Mouse (Mus musculus) liver, embryonic 11.5 days (tissue): ENCODE data around the gene Bcorl1. TPM values are rescaled to one million over a fixed set of nuclear protein-coding genes. Genes with fewer than 3 reads are reported as not detected.

Experiments
- ATAC-seq: fragments of 200-750 bp; cut with Nextera tagmentation; replicated peaks from 2 replicates; pipeline ENCODE4 v1.8.0; 2017; ENCODE audit warnings: moderate number of reproducible peaks, mild to moderate bottlenecking, moderate TSS enrichment, moderate library complexity; ENCODE audit not compliant: low FRiP score
- DNase-seq: peaks from one replicate; pipeline ENCODE4 v3.0.0-alpha.2; 2017; ENCODE audit warnings: low spot score
- H3K27ac ChIP-seq: fragments of 300-500 bp; sonication (generic); 2 replicates; pipeline ENCODE4 v1.5.1; 2014; ENCODE audit warnings: mild to moderate bottlenecking, low read depth, low read length, control low read depth
- H3K27me3 ChIP-seq: fragments of 300-500 bp; sonication (generic); replicated peaks from 2 replicates; pipeline ENCODE4 v1.6.1; 2014; ENCODE audit warnings: low read length, mixed read lengths; ENCODE audit not compliant: control insufficient read depth, insufficient read depth
- H3K36me3 ChIP-seq: fragments of 300-500 bp; sonication (generic); 2 replicates; pipeline ENCODE4 v1.6.1; 2014; ENCODE audit warnings: mild to moderate bottlenecking, low read length, moderate library complexity, mixed read lengths; ENCODE audit not compliant: control insufficient read depth, insufficient read depth
- H3K4me1 ChIP-seq: fragments of 300-500 bp; sonication (generic); replicated peaks from 2 replicates; pipeline ENCODE4 v1.6.1; 2014; ENCODE audit warnings: low read length, mixed read lengths; ENCODE audit not compliant: control insufficient read depth, insufficient read depth
- H3K4me2 ChIP-seq: fragments of 300-500 bp; sonication (generic); 2 replicates; pipeline ENCODE4 v1.6.1; 2014; ENCODE audit warnings: mild to moderate bottlenecking, control low read depth, moderate library complexity
- H3K4me3 ChIP-seq: fragments of 300-500 bp; sonication (generic); 2 replicates; pipeline ENCODE4 v1.5.1; 2014; ENCODE audit warnings: low read depth, low read length, control low read depth
- H3K9ac ChIP-seq: fragments of 300-500 bp; sonication (generic); 2 replicates; pipeline ENCODE4 v1.6.1; 2014; ENCODE audit warnings: low read depth, low read length, control low read depth
- H3K9me3 ChIP-seq: fragments of 300-500 bp; sonication (generic); 2 replicates; pipeline ENCODE4 v1.6.1; 2016; ENCODE audit warnings: low read length, inconsistent platforms, mixed read lengths; ENCODE audit not compliant: control insufficient read depth
- WGBS: fragments of 180-500 bp; shearing (Covaris S2); extraction: QIAGEN DNeasy Blood & Tissue Kit; methylation state at CpG from one replicate; pipeline ENCODE4 v1.1.7; 2014; 5-methylcytosine and 5-hydroxymethylcytosine counted together
- polyA plus RNA-seq: library from polyadenylated mRNA; unstranded; fragments of >200 nt; fragmentation: Nextera tagmentation; extraction: Ambion mirVana; gene quantifications from 2 replicates; pipeline ENCODE4 v1.2.1, GENCODE M21; 2014

Gene Bcorl1
- polyA plus RNA-seq, 1 experiment from 2014 or later, result 7.3 TPM

DNA sequence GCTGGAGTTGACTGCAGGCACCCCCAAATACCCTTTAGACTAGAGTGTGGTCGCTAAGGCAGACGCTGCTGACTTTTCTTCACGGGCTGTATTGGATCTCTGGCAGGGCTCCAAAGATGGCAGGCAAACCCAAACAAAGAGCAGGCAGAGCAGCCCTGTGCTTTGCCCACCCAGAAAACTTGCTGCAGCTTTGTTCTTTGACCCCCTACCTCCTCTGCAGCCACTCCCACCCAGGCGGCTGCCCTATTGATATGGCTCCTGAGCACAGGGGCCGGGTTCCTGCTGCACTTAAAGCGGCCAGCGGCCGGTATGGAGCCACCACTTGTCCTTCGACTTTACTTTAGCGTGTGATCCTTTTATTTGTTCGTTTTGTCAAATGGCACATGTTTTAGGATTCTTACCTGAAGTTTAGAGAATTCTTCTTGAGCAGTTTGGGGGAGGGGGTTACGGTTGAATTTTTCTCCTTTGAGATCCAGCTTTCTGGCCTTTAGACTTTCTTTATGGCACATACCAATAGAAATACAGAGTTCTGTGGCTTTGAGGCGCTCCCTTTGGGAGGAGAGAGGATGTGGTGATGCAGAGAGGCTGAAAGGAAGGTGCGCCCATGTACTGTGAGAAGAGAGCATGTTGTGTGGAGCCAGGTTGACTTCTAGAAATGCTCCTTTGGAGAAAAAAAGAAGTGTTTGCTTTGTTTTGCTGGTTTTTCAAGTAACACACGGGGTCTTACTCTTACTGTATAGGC, 24.8 kb downstream of the Bcorl1 start:
- ATAC-seq, result no peak
- Histone ChIP-seq H3K4me2 (no peak overlapping the region), H3K9ac (no peak overlapping the region), H3K4me3 (no peak overlapping the region), H3K27ac (no peak overlapping the region), H3K27me3 (no peaks in the 10 kb centered on the region), H3K36me3 (peaks cover 4% of the 10 kb centered on the region), H3K9me3 (no peaks in the 10 kb centered on the region), H3K4me1 (no peaks in the 10 kb centered on the region; the same call in 1 of the 2 replicates)
- no peak for DNase-seq
- WGBS, result 57% methylated on average over 15 of the region's 15 CpGs

- DNase-seq (no peak), ATAC-seq (no peak)
- peaks cover 4% of the 10 kb centered on the region for H3K36me3 ChIP-seq
- no peak overlapping the region for H3K4me3 ChIP-seq
- no peak overlapping the region for H3K27ac ChIP-seq
- 98% methylated on average over 9 of the region's 9 CpGs for WGBS
- no peak overlapping the region for H3K4me2 ChIP-seq
- H3K9ac ChIP-seq, result no peak overlapping the region
- no peaks in the 10 kb centered on the region for H3K27me3 ChIP-seq
- H3K4me1 ChIP-seq, result no peaks in the 10 kb centered on the region; the same call in 1 of the 2 replicates
- no peaks in the 10 kb centered on the region for H3K9me3 ChIP-seq
These were observed 26.7 kb downstream of the Bcorl1 start for GRCm38 (mm10) chrX:48367841-48368240.

- 42% methylated on average over 7 of the region's 7 CpGs for WGBS
These were observed 42.5 kb downstream of the Bcorl1 start for GRCm38 (mm10) chrX:48383643-48384042.

DNA sequence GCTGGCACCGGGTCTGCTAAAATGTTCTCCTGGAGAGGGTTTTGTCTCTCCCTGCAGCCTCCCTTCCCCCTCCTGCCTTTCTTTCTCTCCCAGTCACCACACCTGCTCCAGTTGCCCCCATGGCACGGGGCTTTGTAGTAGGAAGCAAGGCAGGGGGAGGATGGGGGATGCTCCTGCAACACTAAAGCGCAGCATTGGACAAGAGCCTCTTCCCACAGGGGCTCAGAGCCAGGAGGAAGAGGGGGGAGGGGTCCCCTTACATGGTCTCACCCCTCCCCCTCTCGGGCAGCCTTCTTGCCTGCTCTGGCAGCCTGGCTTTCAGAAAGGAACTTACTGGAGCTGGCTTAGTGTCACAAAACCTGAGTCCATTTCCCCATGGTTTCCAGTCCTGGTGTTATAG, 44.8 kb downstream of the Bcorl1 start:
- H3K4me3 ChIP-seq, result no peak overlapping the region
- DNase-seq (no peak), ATAC-seq (no peak)
- no peaks in the 10 kb centered on the region for H3K4me1 ChIP-seq
- 60% methylated on average over 4 of the region's 4 CpGs for WGBS
- no peaks in the 10 kb centered on the region for H3K27me3 ChIP-seq
- no peak overlapping the region for H3K27ac ChIP-seq
- no peak overlapping the region for H3K9ac ChIP-seq
- no peaks in the 10 kb centered on the region for H3K9me3 ChIP-seq
- peaks cover 9% of the 10 kb centered on the region; the same call in 1 of the 2 replicates for H3K36me3 ChIP-seq
- H3K4me2 ChIP-seq, result no peak overlapping the region

More at GRCm38 (mm10) chrX:48383643-48384042, 42.5 kb downstream of the Bcorl1 start:
- Histone ChIP-seq H3K27ac (no peak overlapping the region), H3K9ac (no peak overlapping the region), H3K9me3 (no peaks in the 10 kb centered on the region), H3K4me2 (no peak overlapping the region), H3K27me3 (no peaks in the 10 kb centered on the region), H3K36me3 (no peaks in the 10 kb centered on the region), H3K4me3 (no peak overlapping the region), H3K4me1 (no peaks in the 10 kb centered on the region)
- DNase-seq (no peak), ATAC-seq (no peak)

- DNase-seq (no peak), ATAC-seq (no peak)
- Histone ChIP-seq H3K4me3 (no peak overlapping the region), H3K9me3 (no peaks in the 10 kb centered on the region), H3K36me3 (peaks cover 9% of the 10 kb centered on the region; the same call in 1 of the 2 replicates), H3K27me3 (no peaks in the 10 kb centered on the region), H3K4me1 (no peaks in the 10 kb centered on the region), H3K9ac (no peak overlapping the region), H3K4me2 (no peak overlapping the region), H3K27ac (no peak overlapping the region)
- 80% methylated on average over 6 of the region's 6 CpGs for WGBS
These were observed 48.2 kb downstream of the Bcorl1 start for GRCm38 (mm10) chrX:48389380-48389779.

DNA sequence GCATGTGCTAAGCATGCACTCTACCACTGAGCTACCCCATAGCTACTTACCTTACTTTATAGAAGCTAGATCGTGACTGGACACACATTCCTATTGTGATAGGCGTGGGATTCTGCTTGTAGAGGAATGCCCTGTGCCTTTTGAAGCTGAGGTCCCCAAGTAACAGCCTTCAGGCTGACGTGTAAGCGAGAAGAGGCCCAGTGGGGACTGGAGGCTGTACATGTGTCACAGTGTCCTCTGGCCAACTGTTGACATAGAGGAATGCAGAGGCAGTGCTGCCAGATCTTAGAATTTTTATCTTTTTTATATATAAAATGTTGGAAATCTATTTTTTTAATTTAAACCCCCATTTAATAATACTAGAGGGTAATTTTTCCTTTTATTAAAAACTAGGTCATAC, 58.8 kb downstream of the Bcorl1 start:
- ATAC-seq, result no peak
- DNase-seq, result no peak
- H3K4me1 ChIP-seq, result no peaks in the 10 kb centered on the region
- H3K27ac ChIP-seq, result no peak overlapping the region
- no peaks in the 10 kb centered on the region for H3K27me3 ChIP-seq
- no peak overlapping the region for H3K9ac ChIP-seq
- H3K4me3 ChIP-seq, result no peak overlapping the region
- WGBS, result 73% methylated on average over 4 of the region's 4 CpGs
- H3K9me3 ChIP-seq, result no peaks in the 10 kb centered on the region
- no peak overlapping the region for H3K4me2 ChIP-seq
- peaks cover 9% of the 10 kb centered on the region for H3K36me3 ChIP-seq

DNA sequence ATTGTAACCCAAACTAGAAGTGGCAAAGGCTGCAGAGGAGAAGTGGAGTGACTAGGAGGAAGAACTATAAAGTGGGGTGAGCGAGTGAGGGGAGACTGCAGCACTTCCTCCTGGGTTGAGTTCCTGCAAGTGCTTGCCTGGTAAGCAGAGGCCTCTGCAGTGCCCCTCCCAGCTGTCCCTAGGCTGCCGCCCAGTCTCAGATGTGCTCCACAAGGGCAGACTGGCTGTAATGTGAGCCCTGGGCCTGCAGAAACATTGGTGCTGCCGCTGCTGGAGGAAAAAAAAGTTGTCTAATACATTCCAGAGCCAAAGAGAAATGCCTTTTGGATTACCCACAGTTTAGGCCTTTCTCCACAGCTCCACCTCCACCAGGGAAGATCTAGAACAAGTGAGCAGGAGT, 64.0 kb downstream of the Bcorl1 start:
- Histone ChIP-seq H3K27me3 (no peaks in the 10 kb centered on the region), H3K9ac (no peak overlapping the region), H3K4me2 (no peak overlapping the region), H3K4me1 (no peaks in the 10 kb centered on the region), H3K9me3 (no peaks in the 10 kb centered on the region), H3K27ac (no peak overlapping the region), H3K36me3 (peaks cover 9% of the 10 kb centered on the region), H3K4me3 (no peak overlapping the region)
- 46% methylated on average over 3 of the region's 3 CpGs for WGBS
- DNase-seq (no peak), ATAC-seq (no peak)

- peak overlapping the region; percentile 64 for H3K4me2 ChIP-seq
- H3K27me3 ChIP-seq, result no peaks in the 10 kb centered on the region
- ATAC-seq (peak; percentile 89), DNase-seq (peak; percentile 83)
- no peaks in the 10 kb centered on the region for H3K4me1 ChIP-seq
- H3K9me3 ChIP-seq, result no peaks in the 10 kb centered on the region
- H3K27ac ChIP-seq, result no peak overlapping the region
- no peak overlapping the region for H3K9ac ChIP-seq
- peak overlapping the region; percentile 47 for H3K4me3 ChIP-seq
- 12% methylated on average over 33 of the region's 36 CpGs for WGBS
- no peaks in the 10 kb centered on the region for H3K36me3 ChIP-seq
These were observed 68.6 kb downstream of the Bcorl1 start for GRCm38 (mm10) chrX:48409611-48410387.
